Mouse (Mus musculus) cortical plate, adult 2 months (tissue): ENCODE results near the gene Mrpl37.

Source experiments
- CTCF ChIP-seq: fragments of 200-500 bp; IDR thresholded peaks from 2 replicates; pipeline ENCODE4 v1.5.1; 2011; ENCODE audit warnings: mild to moderate bottlenecking, control low read depth, low read length; ENCODE audit not compliant: insufficient read depth; ENCODE audit errors: extremely low read depth
- POLR2A ChIP-seq: fragments of 200-500 bp; IDR thresholded peaks from 2 replicates; pipeline ENCODE4 v1.6.1; 2011; ENCODE audit warnings: mild to moderate bottlenecking, low read length, control low read depth; ENCODE audit not compliant: insufficient read depth; ENCODE audit errors: extremely low read depth

DNA sequence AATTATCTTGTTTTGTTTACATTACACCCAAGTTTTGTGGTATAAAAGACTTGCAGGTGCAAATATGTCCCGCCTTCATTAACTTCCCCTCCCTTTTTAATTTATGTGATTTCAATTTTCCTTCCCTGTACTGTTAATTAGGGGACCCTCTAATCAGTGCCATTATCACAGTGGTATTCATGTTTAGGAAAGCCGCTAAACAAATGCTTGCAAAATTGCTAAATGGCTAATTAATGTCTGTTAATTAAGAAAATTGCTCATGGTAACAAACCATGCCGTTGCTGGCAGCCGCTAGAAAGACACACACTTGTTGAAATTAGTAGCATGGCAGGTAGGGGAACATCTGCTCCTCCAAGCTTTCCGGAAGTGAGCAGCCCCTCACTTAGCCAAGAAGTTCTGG is 41.3 kb downstream of the Mrpl37 start:
- TF ChIP-seq POLR2A (no peak), CTCF (no peak)
